Mouse (Mus musculus): ENCODE data around the gene Pknox1. TPM values are rescaled to one million over a fixed set of nuclear protein-coding genes. Genes with fewer than 3 reads are reported as not detected.
A peak's percentile ranks its signal among the peaks of the same experiment; 100 is the strongest.
"Not testable (repeated sequence)": the region's sequence is repeated elsewhere in the genome, so short reads cannot be mapped to it uniquely, and the experiment has no call there.

Gene Pknox1
- polyA plus RNA-seq, 1 experiment from 2014 or later: 16.7 TPM

DNA sequence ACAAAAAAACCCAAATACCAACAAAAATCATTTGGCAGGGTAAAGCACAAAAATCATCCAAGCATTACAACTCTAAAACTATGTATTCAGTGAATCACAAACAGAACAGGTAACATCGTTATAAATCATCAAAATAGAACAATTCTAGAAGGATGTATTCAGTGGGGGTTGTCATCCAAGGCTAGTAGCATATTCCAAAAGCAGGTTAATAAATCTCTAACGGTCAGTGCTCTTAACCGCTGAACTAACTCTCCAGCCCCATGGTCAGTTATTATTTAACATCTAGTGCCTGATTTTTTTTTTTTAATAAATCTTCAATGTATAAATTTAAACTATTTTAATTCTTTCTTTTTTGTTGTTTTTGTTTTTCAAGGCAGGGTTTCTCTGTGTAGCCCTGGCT, 44.6 kb downstream of the Pknox1 start:
- not testable (repeated sequence) for H3K9me3 ChIP-seq (replicated peaks); H3K4me3 ChIP-seq; H3K4me1 ChIP-seq; ATAC-seq; H3K9ac ChIP-seq; H3K27ac ChIP-seq; H3K27me3 ChIP-seq (replicated peaks); H3K4me2 ChIP-seq
- peaks cover 24% of the 10 kb centered on the region for H3K36me3 ChIP-seq
- 90% methylated on average over 3 of the region's 3 CpGs for WGBS (ENCODE audit: insufficient replicate concordance)

DNA sequence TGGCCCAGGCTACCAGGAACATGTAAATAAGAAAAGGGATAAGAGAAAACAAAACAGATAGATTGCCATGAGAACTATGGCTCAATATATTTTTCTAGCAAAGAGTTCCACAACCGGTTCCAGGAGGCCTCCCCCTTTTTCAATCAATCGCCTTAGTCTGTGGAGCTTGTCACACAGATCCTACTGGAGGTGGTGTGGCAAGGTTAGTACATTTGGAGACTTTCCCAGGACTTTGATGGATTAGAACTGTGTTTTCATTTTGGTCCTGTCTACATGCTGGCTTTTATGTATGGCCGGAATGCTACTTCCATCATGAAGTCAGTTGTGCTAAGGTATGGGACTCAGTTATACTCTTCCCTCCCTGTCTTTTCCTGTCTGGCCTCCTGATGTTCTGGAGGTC, 45.4 kb downstream of the Pknox1 start:
- H3K4me2 ChIP-seq: no peak overlapping the region
- no peaks in the 10 kb centered on the region for H3K9me3 ChIP-seq (replicated peaks)
- no peak overlapping the region for H3K27ac ChIP-seq
- no peak for ATAC-seq
- H3K36me3 ChIP-seq: peaks cover 17% of the 10 kb centered on the region
- no peak overlapping the region for H3K4me3 ChIP-seq
- WGBS (ENCODE audit: insufficient replicate concordance): 77% methylated on average over 3 of the region's 3 CpGs
- no peaks in the 10 kb centered on the region for H3K27me3 ChIP-seq (replicated peaks)
- no peaks in the 10 kb centered on the region for H3K4me1 ChIP-seq
- no peak overlapping the region for H3K9ac ChIP-seq

DNA sequence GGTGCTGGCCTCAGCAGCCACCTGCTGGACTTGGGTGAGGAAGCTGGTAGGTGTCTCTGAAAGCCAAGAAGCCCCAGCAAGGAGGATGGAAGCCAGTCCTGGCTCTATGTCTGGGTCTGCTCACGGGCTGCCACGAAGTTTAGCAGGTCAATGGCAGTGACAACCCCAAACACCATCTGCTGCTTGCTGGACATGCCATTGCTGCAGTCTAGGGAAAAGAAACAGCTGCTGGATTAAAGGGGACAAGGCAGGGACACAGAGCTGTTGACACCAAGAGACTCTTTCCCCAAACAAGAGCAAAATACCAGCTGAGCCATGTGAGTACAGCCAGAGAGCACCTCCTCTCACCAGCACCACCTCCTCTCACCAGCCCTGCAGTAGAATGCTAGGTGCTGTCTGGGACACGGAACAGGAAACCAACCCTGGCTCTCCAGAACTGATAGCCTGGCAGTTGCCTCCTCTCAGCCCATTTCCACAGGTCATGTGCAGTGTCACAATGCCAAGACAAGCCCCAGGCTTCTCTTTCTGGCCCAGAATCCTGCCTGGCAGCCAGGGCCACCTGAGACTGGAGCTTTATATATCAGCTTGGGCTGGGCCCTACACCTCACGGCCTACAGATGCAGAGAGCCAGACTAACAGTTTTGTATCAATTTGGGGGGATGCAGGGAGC, 48.7 kb downstream of the Pknox1 start:
- Histone ChIP-seq H3K4me1 (no peaks in the 10 kb centered on the region), H3K36me3 (no peaks in the 10 kb centered on the region), H3K27ac (no peak overlapping the region), H3K4me2 (no peak overlapping the region), H3K27me3 (replicated peaks) (no peaks in the 10 kb centered on the region), H3K9me3 (replicated peaks) (no peaks in the 10 kb centered on the region), H3K4me3 (no peak overlapping the region), H3K9ac (no peak overlapping the region)
- 40% methylated on average over 4 of the region's 4 CpGs for WGBS (ENCODE audit: insufficient replicate concordance)
- ATAC-seq: no peak

DNA sequence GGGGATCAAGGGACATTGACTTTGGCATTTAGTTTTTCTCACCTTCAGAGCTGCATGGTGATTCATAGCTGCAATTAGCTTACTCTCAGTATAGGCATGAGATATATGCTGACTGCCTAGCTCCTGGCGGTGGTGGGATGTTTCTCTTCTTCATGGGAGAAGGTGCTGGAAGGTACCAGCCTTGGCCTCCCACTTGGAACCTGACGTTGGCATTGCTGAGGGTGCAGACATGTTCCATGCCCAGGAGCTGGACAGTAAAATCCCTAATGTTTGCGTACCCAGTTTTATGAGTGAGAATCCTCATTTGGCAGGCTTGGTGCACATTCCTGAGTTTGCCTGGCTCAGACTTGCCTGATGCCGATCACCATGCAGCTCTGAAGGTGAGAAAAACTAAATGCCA, 58.6 kb downstream of the Pknox1 start:
- Histone ChIP-seq H3K9ac (no peak overlapping the region), H3K4me1 (no peaks in the 10 kb centered on the region), H3K36me3 (no peaks in the 10 kb centered on the region), H3K4me3 (no peak overlapping the region), H3K4me2 (no peak overlapping the region), H3K27ac (no peak overlapping the region), H3K27me3 (replicated peaks) (no peaks in the 10 kb centered on the region), H3K9me3 (replicated peaks) (no peaks in the 10 kb centered on the region)
- WGBS (ENCODE audit: insufficient replicate concordance): 72% methylated on average over 4 of the region's 4 CpGs
- no peak for ATAC-seq

DNA sequence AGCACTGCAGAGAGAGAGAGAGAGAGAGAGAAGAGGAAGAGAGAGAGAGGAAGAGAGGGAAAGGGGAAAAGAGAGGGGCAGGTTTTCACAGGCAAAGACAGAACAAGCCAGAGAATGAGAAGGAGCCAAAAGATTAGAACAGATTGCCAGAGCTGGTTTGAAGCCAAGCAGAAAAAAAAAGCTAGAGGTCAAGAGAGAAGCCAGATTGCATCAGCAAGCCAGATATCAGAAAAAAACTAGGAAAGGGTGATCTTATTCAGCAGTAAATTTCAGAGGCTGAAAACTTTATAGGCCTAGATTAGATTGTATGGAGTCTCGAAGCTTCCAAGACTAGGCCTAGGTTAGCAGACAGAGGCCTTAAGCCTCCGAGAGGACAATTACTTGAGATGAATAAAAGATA, 63.4 kb downstream of the Pknox1 start:
- Histone ChIP-seq H3K36me3 (no peaks in the 10 kb centered on the region), H3K9ac (no peak overlapping the region), H3K4me2 (no peak overlapping the region), H3K9me3 (replicated peaks) (no peaks in the 10 kb centered on the region), H3K4me3 (no peak overlapping the region), H3K4me1 (no peaks in the 10 kb centered on the region), H3K27ac (no peak overlapping the region), H3K27me3 (replicated peaks) (0 out of 2 replicates have a peak, but pooled peaks cover 6% of the 10 kb centered on the region)
- WGBS (ENCODE audit: insufficient replicate concordance): 74% methylated on average over 2 of the region's 2 CpGs
- no peak for ATAC-seq

DNA sequence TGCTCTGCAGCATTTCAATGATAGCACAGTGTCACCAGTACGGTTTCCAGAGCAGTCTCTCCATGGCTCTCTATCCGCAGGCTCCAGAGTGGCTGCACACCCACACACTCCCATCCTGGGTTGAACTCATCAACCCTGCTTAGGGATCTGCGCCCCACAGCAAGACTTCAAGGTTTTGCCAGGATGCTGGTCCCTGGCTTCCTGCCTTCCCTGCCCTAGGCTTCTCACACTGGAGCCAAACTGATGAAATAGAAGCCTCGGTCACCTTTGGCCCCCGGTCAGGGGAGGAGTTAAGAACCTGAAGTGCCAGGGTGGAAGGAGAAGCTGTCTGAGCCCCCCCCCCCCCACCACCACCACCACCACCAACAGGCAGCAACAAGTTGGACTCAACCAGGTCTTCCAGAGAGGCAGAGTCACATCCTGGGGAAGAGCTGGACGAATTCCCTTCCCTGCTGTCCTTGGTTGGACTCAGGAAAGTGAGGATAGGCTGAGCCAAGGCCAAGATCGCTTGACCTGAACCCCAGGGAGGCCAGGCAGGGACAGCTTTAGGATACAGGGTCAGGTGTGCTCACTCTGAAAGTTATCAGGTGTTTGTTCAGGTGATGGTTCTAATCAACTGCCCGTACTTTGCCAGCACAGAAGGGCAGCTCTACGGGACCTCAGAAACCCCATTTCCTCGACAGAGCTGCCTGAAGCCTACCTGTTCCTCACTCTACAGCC, 66.7 kb downstream of the Pknox1 start:
- 57% methylated on average over 10 of the region's 10 CpGs for WGBS (ENCODE audit: insufficient replicate concordance)
- Histone ChIP-seq H3K4me1 (peaks cover 2% of the 10 kb centered on the region; the same call in 1 of the 2 replicates), H3K27me3 (replicated peaks) (peaks cover 28% of the 10 kb centered on the region), H3K4me2 (no peak overlapping the region), H3K36me3 (no peaks in the 10 kb centered on the region), H3K4me3 (no peak overlapping the region), H3K9ac (no peak overlapping the region), H3K27ac (no peak overlapping the region), H3K9me3 (replicated peaks) (no peaks in the 10 kb centered on the region)
- no peak for ATAC-seq

DNA sequence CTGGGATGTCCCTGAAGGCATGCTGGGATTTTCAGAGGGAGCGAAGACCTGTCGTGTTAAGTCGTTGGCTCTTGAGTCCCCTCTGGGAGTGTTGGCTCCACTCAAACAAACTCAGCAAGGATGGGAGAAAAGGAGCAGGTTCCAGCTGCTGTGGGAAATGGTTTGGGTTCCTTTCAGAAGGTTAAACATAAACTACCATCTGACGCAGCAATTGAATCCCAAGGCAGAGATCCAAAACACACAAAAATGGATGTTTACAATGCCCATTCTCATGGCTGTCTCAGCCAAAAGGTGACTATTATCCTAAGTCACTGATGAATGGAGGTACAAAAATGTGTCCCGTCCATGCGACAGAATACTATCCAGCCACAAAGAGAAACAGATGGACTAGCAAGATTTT, 68.5 kb downstream of the Pknox1 start:
- H3K4me2 ChIP-seq: no peak overlapping the region
- WGBS (ENCODE audit: insufficient replicate concordance): 70% methylated on average over 6 of the region's 6 CpGs
- H3K36me3 ChIP-seq: no peaks in the 10 kb centered on the region
- H3K9ac ChIP-seq: no peak overlapping the region
- no peak for ATAC-seq
- H3K4me3 ChIP-seq: no peak overlapping the region
- peaks cover 17% of the 10 kb centered on the region for H3K4me1 ChIP-seq
- peaks cover 46% of the 10 kb centered on the region for H3K27me3 ChIP-seq (replicated peaks)
- H3K9me3 ChIP-seq (replicated peaks): no peaks in the 10 kb centered on the region
- H3K27ac ChIP-seq: no peak overlapping the region

DNA sequence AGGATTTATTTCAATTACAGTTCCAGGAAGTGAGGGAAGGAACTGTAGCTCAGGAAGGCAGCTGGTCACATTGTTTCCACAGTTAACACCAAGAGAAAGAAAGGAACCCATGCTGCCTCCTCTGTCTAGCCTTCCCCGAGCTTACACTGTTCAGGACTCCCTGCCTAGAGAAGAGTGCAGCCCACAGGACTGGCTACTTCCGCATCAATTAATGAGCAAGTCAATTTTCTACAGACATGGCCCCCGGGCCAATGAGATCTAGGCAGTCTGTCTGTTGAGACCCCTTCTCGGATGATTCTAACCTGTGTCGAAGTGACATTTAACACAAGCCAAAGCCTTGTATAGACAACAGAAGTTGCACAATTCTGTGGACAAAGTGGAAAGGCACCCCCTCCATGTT, 70.4 kb downstream of the Pknox1 start:
- Histone ChIP-seq H3K36me3 (no peaks in the 10 kb centered on the region), H3K27me3 (replicated peaks) (peaks cover 62% of the 10 kb centered on the region), H3K9ac (no peak overlapping the region), H3K4me3 (no peak overlapping the region), H3K4me1 (peaks cover 17% of the 10 kb centered on the region), H3K27ac (no peak overlapping the region), H3K9me3 (replicated peaks) (no peaks in the 10 kb centered on the region), H3K4me2 (no peak overlapping the region)
- 61% methylated on average over 5 of the region's 5 CpGs for WGBS (ENCODE audit: insufficient replicate concordance)
- ATAC-seq: no peak

DNA sequence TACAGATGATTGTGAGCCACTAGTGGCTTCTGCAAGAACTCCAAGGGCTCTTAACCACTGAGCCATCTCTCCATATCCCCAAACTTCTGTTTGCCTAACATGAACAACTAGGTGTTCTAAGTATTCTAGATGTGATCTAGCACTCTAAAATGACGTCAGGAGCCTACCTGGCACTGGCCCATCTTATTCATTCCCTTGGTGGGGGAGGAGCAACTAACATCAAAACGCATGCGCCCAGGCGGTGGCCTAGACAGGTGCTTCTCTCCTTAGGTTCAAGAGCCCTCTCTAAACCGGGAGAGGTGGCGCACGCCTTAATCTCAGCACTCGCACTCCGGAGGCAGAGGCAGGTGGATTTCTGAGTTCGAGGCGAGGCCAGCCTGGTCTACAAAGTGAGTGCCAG, 71.2 kb downstream of the Pknox1 start:
- WGBS (ENCODE audit: insufficient replicate concordance): 45% methylated on average over 11 of the region's 11 CpGs
- Histone ChIP-seq H3K27ac (no peak overlapping the region), H3K4me1 (peaks cover 17% of the 10 kb centered on the region), H3K4me3 (peak overlapping the region; percentile 50; the same call in 1 of the 2 replicates), H3K9ac (no peak overlapping the region), H3K9me3 (replicated peaks) (no peaks in the 10 kb centered on the region), H3K36me3 (no peaks in the 10 kb centered on the region), H3K4me2 (peak overlapping the region; percentile 75), H3K27me3 (replicated peaks) (peaks cover 64% of the 10 kb centered on the region)
- no peak for ATAC-seq

DNA sequence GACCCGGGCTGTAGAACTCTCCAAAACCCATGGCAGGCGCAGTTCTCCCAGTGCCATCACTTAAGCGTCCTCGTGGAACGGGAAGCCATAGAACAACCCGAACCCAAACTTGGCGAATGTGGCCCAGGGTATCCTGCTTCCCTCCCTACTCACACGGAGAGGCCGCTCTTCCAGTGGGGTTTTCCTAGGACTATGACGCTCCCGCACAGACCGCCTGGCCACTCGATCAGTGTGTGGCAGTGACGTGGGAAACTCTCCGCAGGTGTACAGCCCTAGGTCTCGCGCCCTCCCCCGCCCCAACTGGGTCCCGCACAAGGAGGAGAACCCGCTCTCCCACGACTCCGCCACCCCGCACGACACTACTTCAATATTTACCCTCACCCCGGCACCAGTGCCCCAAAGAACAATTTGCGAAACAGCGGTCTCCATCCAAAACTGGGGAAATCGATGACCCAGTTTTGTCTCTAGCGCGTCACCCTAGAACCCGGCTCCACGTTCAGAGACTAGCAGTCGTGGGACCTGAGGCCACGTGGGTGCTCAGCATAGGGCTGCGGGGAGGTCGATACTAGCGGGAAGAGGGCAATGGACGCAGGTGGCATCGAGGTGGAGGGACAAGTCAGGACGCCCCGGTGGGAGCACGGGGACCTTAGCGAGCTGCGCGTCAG, 71.9 kb downstream of the Pknox1 start:
- peak; percentile 37 for ATAC-seq
- peaks cover 17% of the 10 kb centered on the region for H3K4me1 ChIP-seq
- WGBS (ENCODE audit: insufficient replicate concordance): 5% methylated on average over 45 of the region's 45 CpGs

DNA sequence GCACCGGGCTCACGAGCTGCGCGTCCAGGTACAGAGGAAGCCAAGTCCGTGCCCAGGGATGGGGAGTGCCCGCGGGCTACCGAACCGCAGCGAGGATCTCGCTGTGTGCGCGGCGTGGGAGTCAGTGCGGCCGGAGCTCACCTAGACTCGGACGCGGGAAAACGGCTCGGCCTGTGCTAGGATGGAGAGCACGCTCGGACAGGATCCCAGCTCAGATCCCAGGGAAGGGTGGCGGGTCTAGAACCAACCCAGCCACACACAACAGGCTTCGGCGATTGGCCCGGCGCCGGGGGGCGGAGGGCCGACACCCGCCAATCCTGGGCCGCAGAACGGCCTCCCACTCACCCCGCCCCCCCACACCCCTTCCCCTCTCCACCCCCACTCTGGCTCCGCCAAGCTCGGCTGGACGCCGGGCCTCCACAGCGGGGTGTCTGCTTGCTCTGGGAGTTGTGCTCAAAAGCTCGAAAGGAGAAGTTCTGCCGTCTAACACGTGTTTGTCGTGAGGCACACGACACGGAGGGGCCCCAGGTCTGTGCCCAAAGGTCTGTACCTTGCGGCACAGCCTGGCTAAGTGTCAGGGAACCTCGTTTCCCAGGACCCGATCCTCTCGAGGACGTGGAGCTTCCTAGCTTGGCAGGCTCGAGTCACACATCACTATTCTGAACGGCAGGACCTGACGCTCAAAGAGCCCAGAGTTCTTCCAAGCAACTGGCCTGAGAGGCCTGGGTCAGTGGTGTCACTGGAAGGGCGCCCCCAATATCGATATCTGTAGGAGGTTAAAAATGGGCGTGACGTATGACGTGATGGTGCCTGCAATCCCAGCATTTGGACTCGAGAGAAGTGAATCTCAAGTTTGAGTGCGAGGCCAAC, 72.6 kb downstream of the Pknox1 start, which contains the start of gene Cbs:
Cbs (minus strand) TSS at position 297 of the 870 bp plus-strand sequence.
- Histone ChIP-seq H3K27ac (no peak within 1 kb of the TSS), H3K4me3 (peak within 1 kb of the TSS; percentile 50), H3K27me3 (replicated peaks) (peaks cover 64% of the 10 kb centered on the region), H3K9ac (peak within 1 kb of the TSS; percentile 13; the same call in 1 of the 2 replicates), H3K4me2 (peak within 1 kb of the TSS; percentile 75), H3K9me3 (replicated peaks) (no peaks in the 10 kb centered on the region), H3K4me1 (peaks cover 17% of the 10 kb centered on the region), H3K36me3 (no peaks in the 10 kb centered on the region)
- 1% methylated on average over 60 of the region's 61 CpGs for WGBS (ENCODE audit: insufficient replicate concordance)
- peak; percentile 83 for ATAC-seq

More for the DNA sequence above, 71.9 kb downstream of the Pknox1 start:
- Histone ChIP-seq H3K4me2 (peak overlapping the region; percentile 75), H3K36me3 (no peaks in the 10 kb centered on the region), H3K4me3 (peak overlapping the region; percentile 50), H3K27ac (no peak overlapping the region), H3K27me3 (replicated peaks) (peaks cover 64% of the 10 kb centered on the region), H3K9ac (peak overlapping the region; percentile 13; the same call in 1 of the 2 replicates), H3K9me3 (replicated peaks) (no peaks in the 10 kb centered on the region)

Measured in liver, embryonic 12.5 days (tissue).